Mouse (Mus musculus) gastrocnemius, postnatal 36 days (tissue): ENCODE measurements around the gene Tbx2. TPM values are rescaled to one million over a fixed set of nuclear protein-coding genes. Genes with fewer than 3 reads are reported as not detected.
A peak's percentile ranks its signal among the peaks of the same experiment; 100 is the strongest.

Experiments used
- DNase-seq, 2 experiments: peaks; one replicate each; pipeline ENCODE4 v3.0.0; 2022
- intact Hi-C: fragments of 180-260 bp; cut with DNase I; formaldehyde crosslinking; loops from one replicate; pipeline ENCODE4 v1.15.1; 2025
- long read RNA-seq, 2 experiments: library from polyadenylated mRNA; stranded (forward); transcript quantifications; one replicate each; pipeline ENCODE4 v2.0.0; 2021
- total RNA-seq, 2 experiments: library from RNA; stranded (reverse); gene quantifications; 2 replicates each; pipeline ENCODE4 v1.2.3; 2021

Tbx2 gene
- 1 to 10 TPM; 3.0 to 3.7 TPM for total RNA-seq
- long read RNA-seq, experiment 1, transcript Tbx2-201 (7 exons, 3,626 nt): major isoform, 5 of 5 reads
- long read RNA-seq, experiment 1, partial matches to known transcripts: 0 of 5 reads
- long read RNA-seq, experiment 1, other reads (novel, unspliced or antisense): 0 of 5 reads
- long read RNA-seq, experiment 2, partial matches to known transcripts: 2 of 7 reads
- long read RNA-seq, experiment 2, other reads (novel, unspliced or antisense): 1 of 7 reads

- intact Hi-C loops: no loop called here
- DNase-seq: peak; percentile 69 to 76
Measured at GRCm38 (mm10) chr11:85832231-85832924, at the start of gene Tbx2. Gene Tbx2, plus strand, starts transcription at chr11:85832551.

GRCm38 (mm10) chr11:85786113-85786718 is 46.1 kb upstream of the Tbx2 start:
- no peak for DNase-seq
- intact Hi-C loops: no loop called here

DNA sequence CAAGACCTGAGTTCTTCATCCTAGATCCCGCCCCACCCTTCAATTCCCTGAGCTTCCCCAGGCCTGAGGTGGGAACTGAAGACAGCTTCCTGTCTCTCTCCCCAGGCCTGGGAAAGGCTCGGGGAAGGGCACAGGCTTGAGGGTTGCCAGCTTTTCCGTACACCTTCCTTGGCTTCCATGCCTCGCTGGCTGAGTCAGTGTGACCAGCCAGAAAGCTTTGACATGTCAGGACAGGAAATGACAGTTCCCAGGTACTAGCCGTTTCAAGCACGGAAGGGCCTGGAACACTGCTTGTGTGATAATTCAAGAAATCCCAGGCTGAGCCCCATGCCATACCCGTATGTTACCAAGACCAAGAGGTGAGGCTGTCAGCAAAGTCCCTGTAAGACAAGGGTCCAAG is 42.6 kb upstream of the Tbx2 start:
- DNase-seq: no peak
- intact Hi-C loops: no loop called here

- intact Hi-C loops: no loop called here
- no peak for DNase-seq
Measured at GRCm38 (mm10) chr11:85790267-85790666, 42.1 kb upstream of the Tbx2 start.

DNA sequence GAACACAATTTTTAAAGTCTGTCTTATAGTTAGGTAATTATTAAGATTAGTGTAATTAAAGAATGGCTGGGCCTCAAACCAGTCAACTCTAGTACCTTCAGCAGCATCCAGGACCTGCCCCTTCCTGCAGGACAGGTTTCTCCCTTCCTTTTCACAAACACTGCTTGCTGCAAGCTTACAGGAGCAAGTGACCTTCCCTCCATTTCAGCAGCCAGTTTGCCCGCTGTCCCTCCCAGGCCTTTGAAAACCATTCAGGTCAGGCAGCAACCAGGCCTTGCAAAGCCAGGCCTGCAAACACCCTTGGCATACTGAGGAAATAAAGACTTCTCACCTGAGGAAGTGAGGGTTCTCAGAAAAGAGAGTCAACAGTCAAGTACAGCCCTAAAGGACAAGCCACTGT is 41.1 kb upstream of the Tbx2 start:
- intact Hi-C loops: no loop called here

GRCm38 (mm10) chr11:85792534-85793215 is 39.7 kb upstream of the Tbx2 start:
- DNase-seq: no peak
- intact Hi-C loops: no loop called here

More for the DNA sequence above, 41.1 kb upstream of the Tbx2 start:
- no peak for DNase-seq

DNA sequence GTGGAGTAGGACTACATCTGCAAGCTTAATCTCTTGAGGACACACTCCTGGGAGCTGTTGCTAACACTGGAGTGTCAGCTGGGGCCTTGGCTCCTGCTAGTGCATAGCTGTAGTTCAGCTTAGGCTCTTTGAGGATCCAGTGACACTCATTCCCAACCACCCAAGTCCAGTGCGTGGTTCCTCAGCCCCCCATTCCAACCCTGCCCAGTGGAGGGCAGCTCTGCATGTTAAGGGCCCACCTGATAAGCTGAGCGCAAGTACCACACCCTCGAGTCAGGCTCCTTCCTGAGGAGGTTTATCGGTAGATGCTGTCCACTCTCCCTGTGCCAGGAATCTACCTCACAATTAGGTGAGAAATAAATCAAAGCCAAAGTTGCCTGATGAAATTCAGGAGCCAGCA is 32.9 kb upstream of the Tbx2 start:
- intact Hi-C loops: no loop called here
- DNase-seq: no peak

DNA sequence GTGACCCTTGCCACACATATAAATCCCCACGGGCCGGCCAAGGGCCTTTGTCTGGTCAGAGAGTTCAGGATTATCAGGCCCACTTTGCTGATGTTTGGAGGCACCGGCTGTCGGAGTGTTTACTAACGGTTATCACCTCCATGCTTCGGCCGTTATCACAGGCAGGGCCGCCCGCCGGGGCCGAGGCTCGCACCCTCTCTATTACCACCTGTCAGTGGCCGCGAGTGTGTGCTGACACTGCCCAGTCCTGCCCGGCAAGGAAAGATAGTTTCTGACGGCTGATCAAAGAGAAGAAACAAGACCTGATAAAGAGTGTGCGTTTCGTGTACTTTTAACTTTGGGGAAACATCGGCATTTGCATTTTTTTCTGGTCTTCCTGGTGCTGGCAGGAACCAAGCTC is 32.5 kb upstream of the Tbx2 start:
- no peak for DNase-seq
- intact Hi-C loops: no loop called here

DNA sequence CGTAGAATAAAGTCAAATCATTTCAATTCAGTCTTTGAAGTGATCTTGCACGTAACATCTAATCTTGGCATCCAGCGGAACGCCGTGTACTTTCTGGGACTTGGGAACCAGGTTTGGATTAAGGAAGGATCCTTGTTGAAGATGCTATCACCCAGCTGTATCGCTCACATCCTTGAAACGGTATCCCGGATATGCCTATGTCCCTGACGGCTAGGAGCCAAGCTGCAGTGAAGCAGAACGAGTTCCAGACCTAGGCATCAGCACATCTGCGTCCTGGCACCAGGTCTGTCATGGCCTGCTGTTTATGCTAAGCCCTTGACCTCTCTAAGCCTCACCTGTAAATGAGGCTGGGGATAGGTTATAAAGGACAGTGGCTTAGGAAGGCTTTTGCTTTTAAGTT is 32.0 kb upstream of the Tbx2 start:
- intact Hi-C loops: no loop called here
- no peak for DNase-seq

DNA sequence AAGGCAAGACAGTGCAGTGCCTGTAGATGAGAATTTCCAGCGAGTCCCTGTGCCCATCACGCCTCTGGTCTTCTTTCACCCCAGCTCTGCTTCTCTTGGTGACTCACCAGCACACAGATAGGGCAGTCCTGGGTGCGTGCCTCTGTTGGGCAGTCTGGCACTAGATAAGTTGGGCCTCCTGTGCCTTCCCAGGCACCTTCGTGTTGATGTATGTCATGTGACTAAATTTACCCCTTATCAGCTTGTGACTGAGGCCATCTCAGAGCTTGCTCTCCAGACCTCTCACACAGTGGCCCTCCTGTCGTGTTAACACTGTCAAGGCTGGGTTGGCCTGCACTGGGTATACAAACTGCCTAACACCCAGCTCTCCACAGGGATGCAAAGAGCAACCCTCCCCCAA is 28.3 kb upstream of the Tbx2 start:
- intact Hi-C loops: no loop called here
- no peak for DNase-seq

DNA sequence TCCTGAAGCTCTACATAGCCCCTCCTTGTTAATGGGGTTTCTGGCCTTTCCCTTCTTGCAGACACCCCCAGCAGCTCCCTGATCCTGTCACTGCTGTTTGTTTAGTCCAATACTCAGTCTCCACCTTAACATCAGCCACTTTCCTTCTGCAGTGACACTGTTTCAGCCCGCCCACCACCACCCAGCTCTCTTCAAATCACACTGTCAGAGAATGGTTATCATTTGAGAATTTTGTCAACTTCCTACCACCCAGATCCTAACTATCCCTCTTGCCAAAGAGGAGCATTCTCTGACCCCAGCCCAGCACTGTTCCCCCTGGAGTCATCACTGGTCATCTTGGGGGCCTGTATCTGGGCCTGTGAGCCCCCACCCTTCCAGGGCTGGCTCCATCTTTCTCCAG is 26.6 kb upstream of the Tbx2 start:
- intact Hi-C loops: no loop called here
- DNase-seq: no peak

DNA sequence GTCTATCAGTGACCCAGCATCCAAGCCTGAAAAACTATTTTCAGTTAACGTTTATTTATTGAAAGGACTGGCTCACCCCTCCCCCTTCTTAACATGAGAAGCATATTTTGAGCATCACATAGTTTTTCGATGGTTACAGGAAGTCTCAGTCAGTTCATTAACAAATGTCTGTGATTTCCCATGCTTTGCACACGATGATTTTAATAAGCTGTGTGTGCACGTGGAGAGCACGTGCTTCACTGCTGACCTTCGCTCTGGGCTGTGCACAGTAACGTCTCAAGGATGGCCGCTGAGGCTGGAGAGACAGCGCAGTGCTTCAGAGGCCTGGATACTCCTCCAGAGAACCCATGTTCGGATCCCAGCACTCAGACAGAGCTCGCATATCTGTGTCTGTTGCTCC is 25.0 kb upstream of the Tbx2 start:
- intact Hi-C loops: no loop called here
- DNase-seq: no peak

GRCm38 (mm10) chr11:85811229-85811628 is 21.1 kb upstream of the Tbx2 start:
- no peak for DNase-seq
- intact Hi-C loops: no loop called here

- no peak for DNase-seq
- intact Hi-C loops: no loop called here
Measured at GRCm38 (mm10) chr11:85811676-85812075, 20.7 kb upstream of the Tbx2 start.

DNA sequence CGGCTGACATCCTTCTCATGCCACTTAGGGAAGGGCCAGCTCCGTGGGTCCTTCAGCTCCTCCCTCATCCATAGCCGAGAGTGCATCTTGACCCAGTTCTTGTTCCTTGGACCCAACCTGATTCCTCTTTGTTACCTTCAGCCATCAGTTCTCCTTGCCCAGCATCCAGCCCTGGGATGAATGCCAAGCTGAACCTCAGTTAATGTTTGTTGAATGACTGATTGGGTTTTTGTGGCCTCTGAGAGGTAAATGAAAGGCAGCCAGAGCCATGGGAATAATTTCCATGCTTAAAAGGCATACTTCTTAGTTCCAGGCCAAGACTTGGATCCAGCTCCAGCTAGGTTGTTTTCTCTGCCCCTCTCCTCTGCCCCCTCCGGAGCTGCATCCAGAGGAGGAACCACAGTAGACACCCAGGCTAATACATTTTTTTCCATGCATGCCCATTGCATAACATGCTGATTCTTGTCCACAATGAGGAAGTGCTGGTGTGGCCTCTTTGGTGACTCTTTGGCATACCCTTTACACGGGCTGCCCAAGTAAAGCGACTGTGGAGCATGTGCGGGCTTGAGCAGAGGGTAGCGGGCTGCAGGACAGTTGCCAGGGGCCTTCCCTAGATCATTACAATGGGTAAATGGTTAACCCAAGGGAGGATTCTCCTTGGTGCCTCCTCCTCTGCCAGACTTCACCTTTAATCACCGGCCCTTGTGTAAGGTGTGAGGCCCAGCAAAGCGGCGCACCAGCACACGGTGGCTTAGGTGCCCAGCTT is 20.0 kb upstream of the Tbx2 start:
- no peak for DNase-seq
- intact Hi-C loops: no loop called here

DNA sequence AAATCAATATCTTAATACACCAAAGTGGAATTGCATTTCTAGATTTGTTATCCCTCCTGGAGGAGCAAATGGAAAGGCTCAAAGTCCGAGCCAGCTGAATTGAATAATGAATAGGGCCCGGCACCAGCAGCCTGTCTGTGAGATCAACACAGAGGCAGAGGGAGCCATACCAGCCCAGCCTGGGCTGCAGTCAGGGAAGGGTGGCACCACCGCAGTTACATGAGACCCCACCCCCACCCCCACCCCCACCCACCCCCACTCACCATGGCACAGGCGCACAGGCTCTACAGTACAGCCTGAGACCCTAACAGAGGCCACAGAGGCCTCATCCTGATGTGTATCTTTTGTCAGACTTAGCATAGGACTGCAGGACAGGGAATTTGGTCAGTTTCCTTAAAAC is 17.7 kb upstream of the Tbx2 start:
- DNase-seq: no peak
- intact Hi-C loops: no loop called here

- intact Hi-C loops: no loop called here
- DNase-seq: no peak
Measured at GRCm38 (mm10) chr11:85816471-85816870, 15.9 kb upstream of the Tbx2 start.

DNA sequence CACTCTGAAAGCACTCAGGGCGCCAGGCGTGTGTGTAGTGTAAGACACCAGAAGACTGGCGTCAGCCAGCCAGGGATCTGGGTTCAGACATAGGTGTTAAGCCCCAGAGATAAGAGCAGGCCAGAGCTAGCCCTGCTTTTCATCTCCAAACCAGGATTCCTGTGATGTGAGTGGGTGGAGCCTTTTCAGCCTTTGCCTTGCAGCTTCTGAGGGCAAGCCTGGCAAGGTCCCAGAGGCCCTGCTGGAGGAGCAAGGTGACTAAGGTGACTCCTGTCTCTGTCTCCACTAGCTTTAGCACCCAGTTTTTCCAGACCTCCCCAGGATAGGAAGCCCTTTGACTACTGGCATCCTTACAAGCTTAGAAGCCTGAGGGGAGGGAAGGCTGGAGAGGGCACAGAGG is 13.9 kb upstream of the Tbx2 start:
- intact Hi-C loops: no loop called here
- DNase-seq: no peak

DNA sequence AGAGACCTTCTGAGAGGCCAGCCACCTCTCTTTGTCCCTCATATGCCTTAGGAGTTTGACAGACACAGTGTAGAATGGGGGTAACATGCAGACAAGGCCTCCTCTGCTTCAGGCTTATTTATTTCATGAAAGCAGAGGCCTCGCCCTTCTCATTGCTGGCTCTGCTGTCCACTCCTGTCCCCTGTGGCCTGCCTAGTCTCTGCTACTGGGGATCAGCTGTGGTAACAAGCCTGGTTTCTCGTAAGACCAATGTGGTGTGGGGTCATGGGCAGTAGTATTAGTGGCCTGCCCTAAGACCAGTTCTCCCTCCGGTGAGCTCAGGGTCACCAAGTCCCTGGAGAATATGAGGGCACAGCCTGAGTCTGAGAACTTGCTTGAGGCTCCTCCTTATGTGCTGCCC is 11.4 kb upstream of the Tbx2 start:
- intact Hi-C loops: loop anchor here (5.0 kb wide), 3 partner anchors 84 to 349 kb away; no protein-coding TSS in a partner anchor
- no peak for DNase-seq

DNA sequence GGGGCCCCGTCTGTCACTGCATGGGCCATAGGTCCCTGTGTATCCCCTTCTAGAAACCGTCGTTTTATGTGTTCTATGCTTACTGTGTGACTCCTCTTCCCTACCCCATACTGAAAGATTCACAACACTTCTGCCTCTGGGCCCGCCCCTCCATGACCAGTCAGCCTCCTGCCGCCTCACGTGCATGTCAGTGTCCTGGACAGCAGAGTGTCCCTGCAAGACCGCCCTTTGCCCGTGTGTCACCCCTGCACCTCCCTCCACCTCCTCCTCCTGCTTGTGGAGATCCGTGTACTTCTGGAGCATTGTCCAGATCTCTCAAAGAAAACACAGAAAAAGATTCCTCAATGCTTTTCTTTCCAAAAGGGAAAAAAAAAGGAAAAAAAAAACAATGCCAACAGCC is 10.7 kb upstream of the Tbx2 start:
- no peak for DNase-seq
- intact Hi-C loops: loop anchor here (2.0 to 5.0 kb wide), 4 partner anchors 84 to 349 kb away; no protein-coding TSS in a partner anchor

DNA sequence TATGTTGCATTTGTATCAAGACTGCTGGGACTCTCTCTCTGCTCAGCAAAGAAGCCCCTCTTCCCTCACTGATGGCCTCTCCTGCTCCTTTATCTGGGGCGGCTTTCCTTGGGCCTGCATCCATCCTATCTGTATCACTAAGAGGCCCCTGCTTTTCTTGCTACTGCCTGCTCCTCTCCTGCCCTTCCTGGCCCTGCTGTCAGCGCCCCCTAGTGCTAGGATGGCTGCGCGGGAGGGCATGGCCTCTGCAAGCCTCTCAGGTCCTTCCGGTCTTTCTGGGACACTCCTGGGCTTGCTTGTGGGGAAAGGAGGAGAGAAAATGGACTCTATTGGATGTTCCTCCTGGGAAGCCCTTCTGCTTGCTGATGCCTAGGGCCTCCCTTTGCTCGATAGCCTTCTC is 9.2 kb upstream of the Tbx2 start:
- peak; percentile 71 to 87 for DNase-seq
- intact Hi-C loops: loop anchor here (2.0 to 5.0 kb wide), 4 partner anchors 86 to 351 kb away; no protein-coding TSS in a partner anchor
